Mouse (Mus musculus): ENCODE measurements around the gene Lrrc75b.

GRCm38 (mm10) chr10:75579129-75579528, 19.0 kb upstream of the Lrrc75b start:
- TF ChIP-seq CTCF (conservative IDR thresholded peaks at IDR 0.05; ENCODE audit: low read length) (no peak), NANOG (IDR thresholded peaks at IDR 0.05; ENCODE audit: borderline replicate concordance, low read length) (no peak), POU5F1 (IDR thresholded peaks at IDR 0.05; ENCODE audit: borderline replicate concordance, low read length) (no peak)
